Mouse (Mus musculus): ENCODE data around the gene Tead1. TPM values are rescaled to one million over a fixed set of nuclear protein-coding genes. Genes with fewer than 3 reads are reported as not detected.
"Not testable (repeated sequence)": the region's sequence is repeated elsewhere in the genome, so short reads cannot be mapped to it uniquely, and the experiment has no call there.

Tead1 gene
- polyA plus RNA-seq, 1 experiment from 2014 or later = 13.9 TPM

DNA sequence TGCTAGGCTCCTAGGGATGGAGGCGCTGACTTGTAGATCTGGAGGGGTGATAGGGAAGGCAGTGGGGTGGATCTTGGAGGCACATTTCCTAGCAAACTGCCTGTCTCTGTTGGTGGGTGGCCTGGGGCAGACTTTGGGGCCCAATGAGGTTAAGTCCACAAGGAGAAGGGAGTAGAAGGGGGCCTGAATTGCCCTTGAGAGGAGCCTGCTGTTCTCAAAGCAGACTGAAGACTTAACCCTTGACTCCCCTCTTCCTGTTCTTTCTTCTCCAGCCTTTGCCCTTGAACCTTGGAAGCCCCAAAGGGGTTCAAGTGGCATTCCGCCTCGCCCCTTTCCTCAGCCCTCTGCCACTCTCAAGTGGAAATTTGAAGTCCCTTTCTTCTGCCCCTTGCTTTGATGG is 244.6 kb downstream of the Tead1 start:
- Histone ChIP-seq H3K4me2 (replicated peaks; ENCODE audit: low read depth) (no peak overlapping the region), H3K9ac (ENCODE audit: low read length) (no peak overlapping the region), H3K36me3 (ENCODE audit: control insufficient read depth, insufficient read depth, low read length) (no peaks in the 10 kb centered on the region), H3K27ac (replicated peaks) (no peak overlapping the region), H3K4me3 (ENCODE audit: low read depth, low read length) (no peak overlapping the region), H3K9me3 (ENCODE audit: control insufficient read depth, low read length) (no peaks in the 10 kb centered on the region), H3K4me1 (replicated peaks; ENCODE audit: control insufficient read depth, insufficient read depth) (peaks cover 3% of the 10 kb centered on the region; the same call in 1 of the 2 replicates), H3K27me3 (ENCODE audit: control insufficient read depth, insufficient read depth, low read length) (no peaks in the 10 kb centered on the region)
- TF ChIP-seq EP300 (optimal IDR thresholded peaks at IDR 0.05) (no peak), CTCF (IDR thresholded peaks at IDR 0.05; ENCODE audit: low read depth) (no peak)
- DNase-seq (ENCODE audit: low spot score) (no peak), ATAC-seq (ENCODE audit: low FRiP score, low TSS enrichment) (no peak)
- 71% methylated on average over 3 of the region's 3 CpGs for WGBS

DNA sequence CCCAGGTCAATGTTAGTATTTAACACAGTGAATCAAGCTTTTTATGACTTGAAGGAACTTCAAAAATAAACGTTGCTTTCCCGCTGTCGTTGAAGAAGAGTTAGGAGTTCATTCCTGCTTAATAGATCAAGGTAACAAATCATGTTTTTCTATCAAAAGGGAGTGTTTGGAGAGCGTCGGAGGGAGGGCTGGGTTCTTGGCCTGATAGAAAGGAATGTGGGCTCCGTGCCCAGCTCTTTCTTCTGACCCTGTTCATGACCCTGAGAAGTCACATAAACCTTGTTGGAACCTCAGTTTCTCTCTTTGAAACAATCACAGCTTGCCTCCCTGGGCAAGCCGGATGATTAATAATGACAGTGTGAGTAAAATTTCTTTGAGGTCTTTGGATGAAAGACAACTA is 251.6 kb downstream of the Tead1 start:
- ATAC-seq (ENCODE audit: low FRiP score, low TSS enrichment) (no peak), DNase-seq (ENCODE audit: low spot score) (no peak)
- WGBS = 16% methylated on average over 7 of the region's 7 CpGs
- no peaks in the 10 kb centered on the region for H3K9me3 ChIP-seq (ENCODE audit: control insufficient read depth, low read length)
- H3K4me2 ChIP-seq (replicated peaks; ENCODE audit: low read depth) = no peak overlapping the region
- 0 out of 2 replicates have a peak, but pooled peaks cover 2% of the 10 kb centered on the region for H3K4me1 ChIP-seq (replicated peaks; ENCODE audit: control insufficient read depth, insufficient read depth)
- H3K4me3 ChIP-seq (ENCODE audit: low read depth, low read length) = no peak overlapping the region
- no peaks in the 10 kb centered on the region for H3K36me3 ChIP-seq (ENCODE audit: control insufficient read depth, insufficient read depth, low read length)
- no peak overlapping the region for H3K27ac ChIP-seq (replicated peaks)
- TF ChIP-seq CTCF (IDR thresholded peaks at IDR 0.05; ENCODE audit: low read depth) (no peak), EP300 (optimal IDR thresholded peaks at IDR 0.05) (no peak)
- no peak overlapping the region for H3K9ac ChIP-seq (ENCODE audit: low read length)
- H3K27me3 ChIP-seq (ENCODE audit: control insufficient read depth, insufficient read depth, low read length) = no peaks in the 10 kb centered on the region

DNA sequence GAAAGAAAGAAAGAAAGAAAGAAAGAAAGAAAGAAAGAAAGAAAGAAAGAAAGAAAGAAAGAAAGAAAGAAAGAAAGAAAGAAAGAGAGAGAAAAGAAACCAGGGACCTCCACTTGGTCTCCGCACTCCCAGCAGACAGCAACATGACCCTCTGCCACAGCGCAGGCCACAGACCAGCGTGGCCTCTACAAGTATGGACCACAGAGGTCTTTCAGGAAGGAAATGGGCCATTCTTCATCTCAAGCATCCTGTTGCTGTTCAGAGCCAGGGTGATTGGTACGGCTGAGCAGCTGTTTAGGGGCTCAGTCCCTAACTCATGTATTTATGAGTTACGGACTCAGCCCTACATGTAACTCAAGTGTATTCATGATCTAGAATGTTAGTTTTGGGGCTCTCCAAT is 256.8 kb downstream of the Tead1 start:
- ATAC-seq (ENCODE audit: low FRiP score, low TSS enrichment); H3K36me3 ChIP-seq (ENCODE audit: control insufficient read depth, insufficient read depth, low read length); H3K27me3 ChIP-seq (ENCODE audit: control insufficient read depth, insufficient read depth, low read length); DNase-seq (ENCODE audit: low spot score); H3K4me1 ChIP-seq (replicated peaks; ENCODE audit: control insufficient read depth, insufficient read depth); H3K27ac ChIP-seq (replicated peaks); H3K4me2 ChIP-seq (replicated peaks; ENCODE audit: low read depth); H3K9me3 ChIP-seq (ENCODE audit: control insufficient read depth, low read length); H3K4me3 ChIP-seq (ENCODE audit: low read depth, low read length); H3K9ac ChIP-seq (ENCODE audit: low read length): not testable (repeated sequence)
- WGBS = 73% methylated on average over 5 of the region's 5 CpGs

DNA sequence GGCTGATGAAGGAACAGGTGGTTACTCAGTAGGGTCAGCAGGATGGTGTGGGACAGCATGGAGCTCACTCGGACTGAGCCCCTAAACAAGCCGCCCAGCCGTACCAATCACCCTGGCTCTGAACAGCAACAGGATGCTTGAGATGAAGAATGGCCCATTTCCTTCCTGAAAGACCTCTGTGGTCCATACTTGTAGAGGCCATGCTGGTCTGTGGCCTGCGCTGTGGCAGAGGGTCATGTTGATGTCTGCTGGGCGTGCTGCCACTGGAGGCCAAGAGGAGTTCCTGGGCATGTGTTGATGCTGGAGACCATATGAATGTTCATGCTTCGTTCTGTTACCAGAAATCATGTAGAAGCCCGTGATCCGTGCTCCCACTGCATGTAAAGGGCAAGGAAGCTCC is 258.0 kb downstream of the Tead1 start:
- DNase-seq (ENCODE audit: low spot score) (no peak), ATAC-seq (ENCODE audit: low FRiP score, low TSS enrichment) (no peak)
- H3K27ac ChIP-seq (replicated peaks) = no peak overlapping the region
- no peaks in the 10 kb centered on the region for H3K36me3 ChIP-seq (ENCODE audit: control insufficient read depth, insufficient read depth, low read length)
- H3K4me2 ChIP-seq (replicated peaks; ENCODE audit: low read depth) = no peak overlapping the region
- no peak overlapping the region for H3K4me3 ChIP-seq (ENCODE audit: low read depth, low read length)
- H3K27me3 ChIP-seq (ENCODE audit: control insufficient read depth, insufficient read depth, low read length) = no peaks in the 10 kb centered on the region
- 90% methylated on average over 8 of the region's 8 CpGs for WGBS
- no peak overlapping the region for H3K9ac ChIP-seq (ENCODE audit: low read length)
- no peaks in the 10 kb centered on the region for H3K9me3 ChIP-seq (ENCODE audit: control insufficient read depth, low read length)
- H3K4me1 ChIP-seq (replicated peaks; ENCODE audit: control insufficient read depth, insufficient read depth) = no peaks in the 10 kb centered on the region
- no peak for TF ChIP-seq EP300 (optimal IDR thresholded peaks at IDR 0.05)
- no peak for TF ChIP-seq CTCF (IDR thresholded peaks at IDR 0.05; ENCODE audit: low read depth)

DNA sequence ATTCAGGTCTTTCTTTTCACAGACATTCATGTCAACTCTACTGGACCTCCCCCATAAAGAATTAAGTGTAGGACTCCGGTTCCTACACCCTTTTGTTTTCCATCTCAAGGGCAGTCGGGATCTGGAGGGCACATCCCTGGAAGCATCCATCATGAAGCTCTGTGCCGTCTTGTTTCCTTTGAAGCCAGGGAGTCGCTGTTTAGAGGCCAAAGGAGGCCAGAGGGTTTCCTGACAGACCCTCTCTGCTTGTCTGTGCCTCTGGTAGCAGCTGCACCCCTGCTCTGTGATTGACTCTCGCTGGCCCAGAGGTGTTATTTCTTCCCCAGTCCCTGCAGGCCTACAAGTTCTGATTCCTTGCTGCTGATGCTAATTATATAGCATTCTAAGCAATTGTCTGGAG is 259.8 kb downstream of the Tead1 start:
- no peak overlapping the region for H3K4me3 ChIP-seq (ENCODE audit: low read depth, low read length)
- H3K9ac ChIP-seq (ENCODE audit: low read length) = no peak overlapping the region
- no peak overlapping the region for H3K27ac ChIP-seq (replicated peaks)
- H3K4me2 ChIP-seq (replicated peaks; ENCODE audit: low read depth) = no peak overlapping the region
- 37% methylated on average over 5 of the region's 5 CpGs for WGBS
- DNase-seq (ENCODE audit: low spot score) (no peak), ATAC-seq (ENCODE audit: low FRiP score, low TSS enrichment) (no peak)
- no peaks in the 10 kb centered on the region for H3K9me3 ChIP-seq (ENCODE audit: control insufficient read depth, low read length)
- no peaks in the 10 kb centered on the region for H3K36me3 ChIP-seq (ENCODE audit: control insufficient read depth, insufficient read depth, low read length)
- H3K27me3 ChIP-seq (ENCODE audit: control insufficient read depth, insufficient read depth, low read length) = no peaks in the 10 kb centered on the region
- H3K4me1 ChIP-seq (replicated peaks; ENCODE audit: control insufficient read depth, insufficient read depth) = no peaks in the 10 kb centered on the region
- no peak for TF ChIP-seq EP300 (optimal IDR thresholded peaks at IDR 0.05)
- no peak for TF ChIP-seq CTCF (IDR thresholded peaks at IDR 0.05; ENCODE audit: low read depth)

DNA sequence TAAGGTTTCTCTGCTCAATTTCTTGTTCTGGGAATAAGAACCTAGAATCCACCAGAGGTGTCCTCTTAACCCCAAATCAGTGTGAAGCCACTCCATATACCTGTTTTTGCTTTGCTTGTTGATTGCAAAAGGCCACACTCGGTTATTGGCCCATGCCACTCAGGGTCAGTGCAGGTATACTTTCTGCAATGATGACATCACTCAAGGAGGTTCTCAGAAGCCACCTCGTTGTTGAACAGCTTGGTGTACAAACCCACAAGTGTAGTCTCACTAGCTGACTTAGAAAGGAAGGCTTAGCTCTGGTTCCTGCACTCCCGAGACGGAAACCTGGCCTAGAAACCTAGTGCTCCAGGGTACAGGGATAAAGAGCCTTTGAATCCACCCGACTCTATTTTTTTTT is 263.4 kb downstream of the Tead1 start:
- no peak overlapping the region for H3K4me3 ChIP-seq (ENCODE audit: low read depth, low read length)
- H3K4me2 ChIP-seq (replicated peaks; ENCODE audit: low read depth) = no peak overlapping the region
- no peaks in the 10 kb centered on the region for H3K27me3 ChIP-seq (ENCODE audit: control insufficient read depth, insufficient read depth, low read length)
- H3K9me3 ChIP-seq (ENCODE audit: control insufficient read depth, low read length) = no peaks in the 10 kb centered on the region
- no peak overlapping the region for H3K27ac ChIP-seq (replicated peaks)
- TF ChIP-seq CTCF (IDR thresholded peaks at IDR 0.05; ENCODE audit: low read depth) = no peak
- TF ChIP-seq EP300 (optimal IDR thresholded peaks at IDR 0.05) = no peak
- H3K9ac ChIP-seq (ENCODE audit: low read length) = no peak overlapping the region
- H3K4me1 ChIP-seq (replicated peaks; ENCODE audit: control insufficient read depth, insufficient read depth) = no peaks in the 10 kb centered on the region
- WGBS = 58% methylated on average over 5 of the region's 5 CpGs
- DNase-seq (ENCODE audit: low spot score) (no peak), ATAC-seq (ENCODE audit: low FRiP score, low TSS enrichment) (no peak)
- no peaks in the 10 kb centered on the region for H3K36me3 ChIP-seq (ENCODE audit: control insufficient read depth, insufficient read depth, low read length)
